Mouse (Mus musculus): ENCODE results near the gene Map3k5.

The Map3k5 gene

GRCm38 (mm10) chr10:20119504-20120425 is 185.5 kb downstream of the Map3k5 start:
- DNase-seq, result peak; percentile 84

GRCm38 (mm10) chr10:20121981-20122380 is 187.7 kb downstream of the Map3k5 start:
- DNase-seq, result no peak

DNA sequence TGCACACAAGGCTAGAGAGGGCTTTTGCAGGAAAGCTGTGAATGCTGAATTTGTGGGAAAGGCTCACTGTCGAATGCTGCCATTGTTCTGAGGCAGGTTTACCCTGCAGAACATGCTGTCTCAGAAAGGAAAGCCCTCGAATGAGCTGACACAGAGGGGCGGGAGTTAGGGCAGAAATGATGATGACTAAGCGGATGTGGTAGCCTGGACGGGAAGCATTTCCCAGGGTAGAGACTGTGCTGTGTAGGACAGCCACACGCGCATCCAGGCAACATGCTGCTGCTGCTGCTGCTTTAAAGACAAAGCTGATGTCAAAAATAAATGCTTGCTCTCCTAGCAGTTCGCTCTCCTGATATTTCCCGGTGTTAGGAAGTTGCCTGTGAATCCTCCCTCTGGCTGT is 189.1 kb downstream of the Map3k5 start:
- peak; percentile 77 for DNase-seq

DNA sequence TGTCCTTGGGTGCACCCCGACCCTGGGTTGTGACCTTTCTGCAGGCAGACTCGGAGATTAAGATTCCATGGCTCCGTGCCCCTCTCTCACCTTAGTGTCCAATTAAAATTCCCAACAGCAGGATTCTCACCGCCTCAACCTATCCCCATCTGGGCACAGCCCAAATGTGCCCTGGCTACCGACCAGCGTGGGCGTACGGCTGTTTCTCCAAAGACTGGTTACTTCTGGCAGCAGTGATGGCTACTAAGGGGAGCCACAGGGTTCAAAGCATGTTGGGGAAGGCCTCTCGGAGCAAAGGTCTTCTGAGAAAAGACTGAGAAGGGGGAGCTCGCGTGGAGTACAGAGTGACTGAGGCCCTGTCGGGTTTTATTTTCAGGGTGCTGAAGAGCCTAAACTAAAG is 190.3 kb downstream of the Map3k5 start:
- DNase-seq, result no peak

DNA sequence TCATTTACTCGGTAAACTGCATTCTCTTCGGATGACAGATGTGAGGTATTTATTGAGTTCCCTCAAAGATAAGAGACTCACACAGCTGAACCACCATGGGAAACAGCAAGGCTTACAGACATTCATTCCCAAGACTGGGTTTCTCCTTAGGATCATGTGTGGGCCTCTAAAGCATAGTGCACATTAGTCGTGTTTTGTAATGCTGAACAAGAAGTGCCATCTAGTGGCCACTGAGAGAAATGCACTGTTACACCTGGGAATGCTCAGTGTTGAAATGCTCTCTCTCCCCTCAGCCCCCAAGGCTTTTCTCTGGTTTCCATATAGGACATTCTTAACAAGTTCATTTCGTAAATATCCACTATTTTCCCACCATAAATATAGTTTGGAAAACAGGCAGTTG is 191.0 kb downstream of the Map3k5 start:
- DNase-seq, result peak; percentile 68

DNA sequence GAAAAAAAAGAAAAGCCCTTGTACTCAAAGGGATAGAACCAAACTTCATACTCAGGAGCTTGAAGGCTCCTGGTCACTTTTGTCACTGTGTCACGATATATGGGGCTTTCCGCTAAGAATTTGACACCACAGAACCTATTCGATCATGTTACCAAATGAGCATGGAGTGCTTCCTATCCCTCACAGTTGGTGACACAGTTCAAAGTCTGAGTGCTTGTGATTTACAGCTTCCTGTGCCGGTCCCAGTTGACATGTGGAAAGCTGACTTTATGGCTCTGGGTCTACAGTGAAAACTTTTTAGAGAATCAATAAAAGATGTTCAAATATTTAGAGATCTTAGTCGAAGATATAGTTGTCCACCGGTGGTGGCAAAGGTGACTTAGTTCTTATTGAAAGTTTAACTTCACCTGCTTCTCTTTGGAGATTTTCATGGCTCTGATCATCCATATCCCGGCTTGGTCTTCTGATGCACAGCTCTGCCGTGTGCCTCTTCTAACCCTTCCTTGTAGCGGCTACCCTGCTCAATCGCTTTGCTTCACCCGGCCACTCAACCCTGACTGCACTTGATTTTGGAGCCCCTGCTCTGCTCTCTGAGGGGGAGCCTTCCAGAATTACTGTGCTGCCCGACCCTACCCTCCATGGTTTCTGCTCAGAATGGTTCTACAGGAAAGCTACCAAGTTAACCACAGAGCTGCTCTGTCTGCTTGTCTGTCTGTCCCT is 198.8 kb downstream of the Map3k5 start:
- no peak for DNase-seq

DNA sequence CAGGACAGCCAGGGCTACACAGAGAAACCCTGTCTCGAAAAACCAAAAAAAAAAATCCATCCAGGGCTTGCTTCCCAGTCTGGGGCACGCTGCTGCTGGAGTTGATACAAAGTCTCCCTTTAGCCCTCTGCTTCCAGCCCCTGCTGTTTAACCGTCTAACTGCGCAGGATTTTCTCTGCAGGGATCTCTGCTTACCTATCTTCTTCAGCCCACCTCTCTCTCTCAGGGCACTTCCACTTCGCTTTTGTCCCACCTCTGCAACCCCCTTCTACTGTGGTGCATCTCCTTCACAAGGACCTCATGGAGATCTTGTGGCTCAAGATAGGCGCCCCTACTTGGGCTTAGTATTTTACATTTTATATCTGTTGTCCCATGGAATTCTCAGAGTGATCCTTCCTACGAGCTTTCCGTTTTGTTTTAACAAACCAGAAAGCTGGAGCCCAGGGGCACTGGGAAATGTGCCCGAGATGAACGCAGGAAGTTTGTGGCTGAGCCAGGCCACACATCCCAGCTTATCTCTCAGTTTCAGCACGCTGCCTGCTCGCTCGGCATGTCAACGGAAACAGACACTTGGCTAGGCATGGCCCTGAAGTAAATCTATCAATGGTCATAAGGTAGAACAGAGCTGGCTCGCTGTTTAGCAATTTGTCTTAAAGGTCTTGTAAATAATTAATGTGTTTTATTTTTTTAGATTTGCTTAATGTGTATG is 201.2 kb downstream of the Map3k5 start:
- no peak for DNase-seq

DNA sequence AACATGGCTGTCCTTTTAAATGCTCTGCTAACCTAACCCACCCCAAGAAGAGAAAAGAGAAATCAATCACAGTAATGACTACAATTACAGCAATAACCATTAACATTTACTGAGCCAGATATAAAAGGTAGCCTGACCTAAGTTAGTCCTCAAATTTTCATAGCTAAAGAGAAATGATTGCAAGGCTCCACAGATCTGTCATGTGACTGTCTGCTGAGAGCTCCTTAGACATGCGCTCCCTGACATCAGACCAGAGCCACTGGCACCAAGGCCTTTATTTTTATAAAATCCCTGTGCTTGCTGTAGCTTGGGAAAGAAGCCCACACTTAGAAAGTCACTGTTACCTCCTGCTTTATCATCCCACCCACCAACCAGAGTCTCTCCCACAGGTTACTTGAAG is 202.2 kb downstream of the Map3k5 start:
- DNase-seq, result no peak

DNA sequence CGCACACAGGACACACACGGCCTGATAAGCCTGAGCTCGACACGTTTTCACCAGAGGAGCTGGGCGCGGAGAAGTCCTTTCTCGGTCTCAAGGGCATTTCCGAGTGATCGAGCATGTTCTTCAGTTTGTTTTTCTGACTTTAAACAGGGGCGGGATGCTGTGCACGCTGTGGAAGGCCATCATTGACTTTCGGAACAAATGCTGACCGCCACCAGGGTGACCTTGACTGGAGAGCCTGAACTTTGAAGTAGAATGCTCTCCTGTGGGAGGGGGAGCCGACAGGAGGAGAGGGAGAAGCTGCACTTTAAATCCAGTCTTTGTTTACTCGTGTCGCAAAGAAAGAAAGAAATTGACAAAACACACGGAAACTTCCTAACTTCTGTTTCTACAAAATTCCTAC is 207.1 kb downstream of the Map3k5 start:
- DNase-seq, result no peak

DNA sequence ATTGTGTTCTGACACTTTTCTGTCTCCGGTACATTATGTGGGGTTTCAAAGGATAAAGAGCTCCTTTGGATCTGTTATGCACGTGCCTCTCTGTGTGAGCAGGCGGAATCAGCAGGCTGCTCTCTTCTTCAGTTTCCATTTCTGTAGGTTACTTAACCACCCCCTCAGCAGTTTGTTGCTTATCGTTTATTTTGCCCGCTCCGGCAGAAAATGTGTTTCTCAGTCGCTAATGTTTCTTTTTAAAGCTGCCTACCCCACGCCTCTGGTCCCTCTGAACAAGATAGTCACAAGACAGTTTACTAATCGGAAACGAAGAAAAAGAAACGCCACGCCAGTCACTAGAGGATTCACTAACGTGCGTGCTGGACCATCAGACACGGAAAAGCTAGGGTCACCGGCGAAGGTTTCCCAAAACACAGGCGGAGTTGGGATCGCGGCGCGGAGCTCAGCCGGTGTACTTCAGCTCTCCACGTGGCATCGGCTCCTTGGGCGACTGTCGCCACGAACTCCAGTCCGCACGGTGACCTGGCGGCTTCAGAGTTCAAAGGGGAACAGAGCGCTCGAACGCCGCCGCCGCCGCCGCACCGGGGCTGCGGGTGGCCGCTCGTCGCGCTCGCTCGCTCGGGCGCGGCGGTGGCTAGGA is 214.0 kb downstream of the Map3k5 start, which contains the start of gene Map7:
Map7 (plus strand) TSS at position 342 of the 643 bp plus-strand sequence.
- no peak for DNase-seq

DNA sequence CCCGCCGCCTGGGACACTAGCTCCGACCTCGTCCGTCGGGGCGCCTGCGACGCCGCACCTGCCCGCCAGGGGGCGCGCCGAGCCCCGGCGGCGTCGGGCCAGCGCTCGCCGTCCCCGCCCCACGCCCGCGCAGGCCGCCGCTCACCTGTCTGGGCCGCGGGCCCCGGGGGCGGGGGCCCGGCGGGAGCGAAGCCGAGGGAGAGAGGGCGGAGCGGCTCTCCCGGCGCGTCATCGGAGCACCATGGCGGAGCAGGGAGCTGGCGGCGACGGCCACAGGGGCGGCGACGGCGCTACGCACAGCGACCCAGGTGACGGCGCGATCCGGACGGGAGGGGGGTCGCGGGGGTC is 214.5 kb downstream of the Map3k5 start:
- DNase-seq, result peak; percentile 70

- DNase-seq, result no peak
Measured at GRCm38 (mm10) chr10:20149121-20149834, 215.0 kb downstream of the Map3k5 start.

GRCm38 (mm10) chr10:20149835-20150355 is 215.6 kb downstream of the Map3k5 start:
- DNase-seq, result no peak

GRCm38 (mm10) chr10:20152131-20152530 is 217.9 kb downstream of the Map3k5 start:
- no peak for DNase-seq

DNA sequence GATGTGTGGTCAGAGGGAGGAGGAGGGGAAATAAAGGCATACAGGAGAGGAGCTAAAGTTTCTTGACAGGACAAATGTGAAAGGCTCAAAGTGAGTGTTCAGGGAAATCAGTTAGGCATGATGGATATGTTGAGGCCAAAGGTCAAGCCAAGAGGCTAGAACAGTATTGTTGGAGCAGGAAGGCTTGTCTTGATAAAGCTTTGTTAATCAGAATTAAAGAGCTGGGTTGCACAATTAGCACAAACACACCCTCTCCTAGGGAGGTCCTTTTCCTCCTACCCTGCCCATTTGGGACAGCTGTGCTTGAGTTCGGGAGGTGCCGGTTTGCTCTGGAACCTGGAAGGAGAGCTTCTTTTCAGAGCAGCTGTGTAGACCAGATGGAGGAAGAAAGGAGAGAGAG is 219.2 kb downstream of the Map3k5 start:
- no peak for DNase-seq

- DNase-seq, result no peak
Measured at GRCm38 (mm10) chr10:20155401-20155800, 221.1 kb downstream of the Map3k5 start.

DNA sequence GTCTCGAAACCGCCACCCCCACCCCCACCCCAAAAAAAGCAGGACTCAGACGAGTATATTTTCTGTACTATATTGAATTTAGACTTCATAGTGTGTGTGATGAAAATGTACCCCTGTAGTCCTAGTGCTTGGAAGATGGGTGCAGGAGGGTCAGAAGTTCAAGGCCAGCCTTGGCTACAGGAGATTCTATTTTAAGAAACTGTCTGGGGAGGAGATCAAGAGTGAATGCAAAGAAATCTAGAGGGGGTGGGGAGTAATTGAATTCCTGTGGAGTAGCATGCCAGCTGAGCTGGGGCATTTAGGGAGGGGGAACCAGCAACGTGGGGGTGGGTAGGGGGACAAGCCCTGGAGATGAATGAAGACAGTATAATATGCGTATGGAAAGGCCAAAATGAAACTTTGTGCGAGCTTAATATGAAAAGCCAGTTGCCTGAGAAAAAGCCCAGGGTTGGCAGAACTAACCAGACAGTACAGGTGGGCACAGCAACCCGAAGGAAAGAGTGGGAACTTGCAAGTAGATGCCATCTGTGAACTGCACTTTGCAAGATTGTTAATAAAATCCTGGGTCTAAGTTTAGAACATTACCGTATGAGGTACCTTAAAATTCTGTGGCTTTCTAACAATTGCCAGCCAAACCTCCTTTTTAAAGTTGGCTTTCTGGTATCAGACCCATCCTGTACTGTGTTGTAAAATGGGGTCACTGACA is 222.9 kb downstream of the Map3k5 start:
- no peak for DNase-seq

DNA sequence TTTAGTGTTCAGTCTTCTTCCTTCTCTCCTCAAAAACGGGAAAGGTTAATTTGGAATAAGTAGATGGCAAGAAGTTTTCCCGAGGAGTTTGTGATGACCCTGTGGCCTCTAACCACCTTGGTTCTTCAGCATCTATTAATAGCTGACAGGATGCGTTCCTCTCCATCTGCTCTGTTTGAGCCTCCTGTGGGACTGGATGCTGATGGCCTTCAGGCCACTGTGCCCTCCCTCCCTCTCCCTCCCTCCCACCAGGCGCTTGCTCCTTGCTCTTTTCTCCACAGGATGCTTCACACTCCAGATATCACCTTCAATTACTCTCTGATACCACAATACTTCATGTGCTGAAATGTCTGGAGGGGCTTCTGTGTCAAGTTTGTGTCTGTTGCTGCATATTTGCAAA is 224.5 kb downstream of the Map3k5 start:
- DNase-seq, result no peak

GRCm38 (mm10) chr10:20159308-20159707 is 225.0 kb downstream of the Map3k5 start:
- DNase-seq, result no peak

- no peak for DNase-seq
Measured at GRCm38 (mm10) chr10:20160914-20161313, 226.6 kb downstream of the Map3k5 start.

- DNase-seq, result no peak
Measured at GRCm38 (mm10) chr10:20164810-20165209, 230.5 kb downstream of the Map3k5 start.

All from thymus, postnatal 14 days (tissue).